Mouse (Mus musculus) lung, adult 18-20 months (tissue): ENCODE results near the gene Ifitm1.

ENCODE experiments used
- DNase-seq, 2 experiments: peaks; one replicate each; pipeline ENCODE4 v3.0.0; 2022; ENCODE audit warnings: mixed read lengths in 2 of 2

Ifitm1 gene

DNA sequence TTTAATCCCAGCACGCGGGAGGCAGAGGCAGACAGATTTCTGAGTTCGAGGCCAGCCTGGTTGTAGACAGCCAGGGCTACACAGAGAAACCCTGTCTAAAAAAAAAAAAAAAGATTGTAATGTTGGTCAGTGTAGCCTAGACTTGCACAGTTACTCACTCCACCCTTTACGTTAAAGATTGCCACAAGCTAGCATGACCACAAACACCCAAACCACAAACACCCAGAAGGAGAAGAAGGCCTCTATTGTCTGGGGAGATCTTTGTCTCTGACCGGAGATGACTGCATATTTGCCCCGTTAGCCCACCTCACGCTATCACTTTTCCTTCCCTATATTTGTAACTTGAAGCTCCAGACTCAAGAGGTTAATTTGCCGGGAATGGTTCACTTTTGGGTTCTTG is 14.7 kb downstream of the Ifitm1 start:
- no peak for DNase-seq

DNA sequence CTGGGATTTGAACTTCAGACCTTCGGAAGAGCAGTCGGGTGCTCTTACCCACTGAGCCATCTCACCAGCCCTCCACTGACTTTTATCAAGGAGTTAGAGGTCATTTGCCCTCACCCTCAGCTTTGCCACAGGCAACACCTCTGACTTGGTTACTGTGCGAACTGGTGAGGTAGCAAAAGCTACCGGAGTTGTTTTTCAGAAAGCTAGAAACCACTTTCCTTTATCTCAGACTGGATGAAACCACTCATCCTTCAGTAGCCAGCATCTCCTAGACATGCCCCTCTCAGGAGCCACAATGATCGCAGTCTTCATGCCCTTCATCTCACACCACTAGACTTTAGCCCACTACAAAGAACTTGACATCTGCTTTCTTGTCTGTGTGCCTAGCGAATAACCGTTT is 15.9 kb downstream of the Ifitm1 start:
- no peak for DNase-seq

DNA sequence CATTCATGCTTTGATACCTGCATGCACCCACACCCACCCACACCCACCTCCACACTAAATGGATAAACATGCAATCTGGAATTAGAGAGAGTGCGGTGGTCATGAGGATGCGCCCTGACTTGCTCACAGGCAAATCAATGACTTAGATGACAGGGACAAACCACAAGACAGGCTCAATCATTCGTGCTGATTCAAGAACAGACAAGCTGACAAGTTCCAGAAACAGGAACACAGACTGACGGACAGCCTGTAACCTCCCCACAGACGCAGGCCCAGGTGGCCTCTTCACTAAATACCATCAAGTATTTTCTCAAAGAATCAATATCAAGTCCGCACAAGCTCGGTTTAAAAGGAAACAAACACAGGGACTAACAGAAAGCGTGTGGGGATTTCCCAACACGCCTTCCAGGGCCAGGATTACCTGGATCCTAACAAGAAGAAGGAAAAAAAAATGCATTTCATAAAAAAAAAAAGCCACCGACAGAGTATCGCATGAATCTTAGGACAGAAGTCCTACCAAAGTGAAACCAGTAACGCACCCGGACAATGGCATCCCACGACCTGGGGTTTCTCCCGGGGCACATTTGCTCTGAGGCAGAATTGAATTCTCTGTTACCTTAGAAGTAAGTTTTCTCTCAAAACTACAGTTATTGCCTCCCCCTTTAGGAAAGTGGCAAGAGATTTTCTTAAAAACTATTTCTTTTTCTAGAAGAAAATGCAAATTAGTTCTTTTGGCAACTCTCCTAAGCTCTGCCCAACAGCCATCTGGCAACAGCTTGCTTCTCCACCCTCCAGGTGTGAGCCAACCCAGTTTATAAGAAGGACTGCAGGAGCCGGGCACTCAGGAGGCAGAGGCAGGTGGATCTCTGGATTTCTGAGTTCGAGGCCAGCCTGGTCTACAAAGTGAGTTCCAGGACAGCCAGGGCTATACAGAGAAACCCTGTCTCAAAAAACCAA is 20.4 kb downstream of the Ifitm1 start:
- no peak for DNase-seq

DNA sequence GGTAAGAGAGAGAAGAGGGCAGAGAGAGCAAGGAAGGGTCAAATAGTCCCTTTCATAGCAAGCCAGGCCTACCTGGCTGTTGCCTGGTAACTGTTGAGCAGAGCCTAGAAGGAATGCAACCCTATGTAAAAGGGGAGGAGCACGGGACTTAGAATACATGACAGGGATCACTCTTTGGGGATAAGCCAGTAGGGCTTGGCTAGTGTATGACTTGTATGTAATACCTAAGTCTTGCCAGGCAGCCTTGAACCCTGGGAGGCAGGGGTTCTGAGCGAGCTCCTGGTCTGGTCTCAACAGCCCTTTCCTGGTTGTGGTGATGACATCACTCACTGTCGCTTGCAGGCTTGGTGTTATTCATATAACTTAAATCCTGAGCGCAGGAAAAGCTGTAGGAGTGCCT is 22.0 kb downstream of the Ifitm1 start:
- no peak for DNase-seq

DNA sequence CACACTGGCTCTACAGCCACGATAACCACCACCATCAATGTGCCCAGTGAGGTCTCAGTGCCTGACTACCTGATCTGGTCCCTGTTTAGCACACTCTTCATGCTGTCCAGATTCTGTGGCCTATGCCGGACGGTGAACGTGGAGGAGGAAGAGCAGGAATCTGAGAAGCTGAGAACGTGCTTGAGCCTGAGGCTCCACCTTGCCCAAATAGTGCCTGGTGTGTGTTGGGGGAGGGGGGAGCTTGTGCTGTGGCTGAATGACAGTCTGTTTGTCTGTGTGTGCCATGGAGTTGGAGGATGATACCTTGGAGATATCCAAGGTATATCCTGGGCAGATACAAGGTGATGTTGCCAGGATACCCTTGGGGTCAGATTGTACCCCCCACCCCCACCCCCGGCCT is 23.2 kb downstream of the Ifitm1 start:
- no peak for DNase-seq

DNA sequence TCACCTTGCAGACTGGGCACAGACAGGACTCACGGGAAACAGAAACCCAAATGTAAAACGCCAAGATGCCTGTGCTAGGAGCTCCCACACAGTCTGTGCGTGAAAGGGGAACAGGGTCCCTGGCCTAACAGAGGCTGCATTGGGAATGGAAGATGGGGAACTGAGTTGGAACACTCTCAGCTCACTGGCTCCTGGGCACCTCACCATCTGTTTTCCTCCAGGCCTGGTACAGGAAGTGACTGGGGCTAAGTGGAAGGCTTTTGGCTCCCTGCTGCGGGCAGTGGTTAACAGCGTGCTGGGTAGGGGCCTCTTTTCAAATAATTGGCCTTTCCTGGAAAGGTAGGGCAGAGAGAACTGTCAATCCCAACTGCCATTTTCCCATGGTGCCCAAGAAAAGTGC is 23.6 kb downstream of the Ifitm1 start:
- DNase-seq = no peak

DNA sequence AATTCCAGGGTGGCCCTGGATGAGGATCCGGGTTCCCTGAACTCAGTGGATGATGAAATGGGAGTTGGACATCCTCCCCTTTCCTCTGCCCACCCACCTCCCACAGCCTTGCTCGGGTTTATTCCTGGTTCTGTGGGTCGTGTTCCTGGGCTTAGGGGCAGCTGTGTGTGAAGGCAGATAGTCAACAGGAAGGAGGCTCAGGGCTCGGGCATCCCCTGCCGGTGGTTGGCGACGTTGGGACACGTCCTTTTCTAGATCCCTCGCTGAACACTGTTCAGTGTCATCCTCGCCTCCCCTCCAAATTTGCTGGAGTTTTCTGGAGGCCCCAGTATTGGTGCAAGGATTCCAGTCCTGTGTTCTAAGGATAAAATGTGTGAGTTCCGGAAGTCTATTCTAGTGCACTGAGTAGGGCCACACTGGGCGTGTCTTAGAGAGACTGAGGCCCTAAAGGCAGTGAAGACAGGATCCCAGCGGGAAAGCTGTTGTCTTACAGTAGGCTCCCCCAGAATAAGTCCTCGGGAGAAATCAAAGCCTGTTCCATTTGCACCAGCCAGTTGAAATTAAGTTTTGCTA is 24.2 kb downstream of the Ifitm1 start:
- no peak for DNase-seq

DNA sequence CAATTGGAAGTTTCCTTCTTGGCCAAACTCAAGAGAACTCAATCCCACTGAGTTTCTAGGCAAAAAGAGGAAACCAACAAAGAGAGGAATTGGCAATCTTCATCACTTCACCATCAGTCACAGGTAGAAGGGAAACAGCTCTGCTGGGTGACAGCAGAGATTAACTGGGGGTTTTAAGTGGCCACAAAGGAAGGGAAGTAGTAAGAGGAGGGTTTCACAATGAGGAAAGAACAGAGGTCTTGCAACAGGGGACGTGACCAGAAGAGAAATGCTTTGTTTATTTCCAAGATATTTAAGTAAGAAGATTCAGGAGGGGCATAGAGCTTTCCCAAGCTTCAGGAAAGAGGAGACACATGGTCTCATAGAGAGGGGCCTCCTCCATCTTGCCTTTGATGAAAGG is 30.8 kb downstream of the Ifitm1 start:
- DNase-seq = no peak

DNA sequence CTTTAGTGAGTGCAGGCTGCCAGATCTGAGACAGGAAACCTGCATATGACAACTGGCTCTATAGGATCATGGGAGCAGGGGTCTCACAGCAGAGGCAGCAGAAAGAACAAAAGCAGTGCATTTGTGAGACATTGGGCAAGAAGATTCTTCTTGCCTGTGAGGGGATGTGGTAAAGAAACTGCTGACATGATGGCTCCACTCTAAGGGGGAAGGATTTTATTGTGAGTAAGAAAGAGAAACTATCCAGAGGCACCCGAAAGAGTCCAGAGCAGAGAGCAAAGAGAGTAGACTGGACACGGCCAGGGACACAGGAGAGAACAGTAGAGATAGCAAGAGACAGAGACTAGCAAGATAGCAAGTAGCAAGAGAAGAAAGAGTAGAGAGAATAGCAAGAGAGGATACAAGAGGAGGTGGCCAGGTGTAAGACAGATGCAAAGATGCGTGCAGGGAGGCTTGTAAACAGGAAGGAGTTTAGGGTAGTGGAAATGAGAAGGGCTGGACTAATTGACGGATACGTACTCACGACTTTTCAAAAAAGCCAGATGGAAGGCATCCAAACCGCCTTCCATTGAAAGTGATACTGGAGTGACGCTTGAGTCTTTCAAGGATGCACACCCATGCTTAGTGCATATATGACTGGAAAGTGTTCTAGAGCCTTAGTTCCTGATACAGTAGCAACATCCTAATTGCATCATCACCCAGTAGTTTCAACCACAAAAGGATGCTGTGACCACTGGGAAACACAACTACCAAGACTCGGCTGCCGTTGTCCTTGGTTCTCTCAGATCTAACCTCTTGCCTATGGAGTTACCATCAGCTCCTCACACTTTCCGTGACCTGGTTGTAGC is 32.1 kb downstream of the Ifitm1 start:
- DNase-seq = no peak

DNA sequence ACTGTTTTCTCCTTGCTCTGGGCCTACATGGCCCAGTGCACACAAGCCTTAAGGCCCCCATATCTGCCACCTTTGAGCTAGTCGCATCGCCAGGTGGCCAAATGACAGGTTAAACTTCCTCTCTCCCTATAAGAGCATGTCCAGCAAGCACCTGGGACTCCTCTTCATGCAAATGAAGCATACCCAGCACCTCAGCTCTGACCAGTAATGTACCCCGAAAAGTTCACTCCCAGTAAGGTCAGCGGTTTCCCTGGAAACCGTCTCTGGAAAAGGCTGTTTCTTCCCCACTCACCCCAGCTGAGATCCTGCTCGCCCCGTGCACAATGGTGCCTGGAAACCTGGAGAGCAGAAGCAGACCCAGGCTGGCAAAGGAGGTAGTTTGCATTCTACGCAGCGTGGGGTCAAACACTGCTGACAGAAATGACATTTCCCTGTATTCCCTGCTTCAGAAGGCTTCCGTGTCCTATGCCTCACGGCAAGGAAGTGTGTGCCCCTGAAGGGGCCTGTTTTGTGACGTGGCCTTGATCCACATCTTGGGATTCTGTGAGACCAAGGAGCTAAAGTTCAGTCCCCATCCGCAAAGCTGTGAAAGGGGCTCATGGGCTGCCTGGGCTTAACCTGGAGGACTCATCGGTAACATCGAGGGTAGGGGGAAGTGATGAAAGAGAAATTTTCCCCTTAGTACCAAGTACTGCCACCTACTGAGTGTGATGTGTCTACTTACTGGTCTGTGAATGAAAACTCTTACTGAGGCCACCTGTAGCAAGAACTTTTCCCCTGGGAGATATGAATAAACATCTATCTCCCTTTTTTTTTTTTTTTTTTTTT is 34.1 kb downstream of the Ifitm1 start:
- DNase-seq = no peak

DNA sequence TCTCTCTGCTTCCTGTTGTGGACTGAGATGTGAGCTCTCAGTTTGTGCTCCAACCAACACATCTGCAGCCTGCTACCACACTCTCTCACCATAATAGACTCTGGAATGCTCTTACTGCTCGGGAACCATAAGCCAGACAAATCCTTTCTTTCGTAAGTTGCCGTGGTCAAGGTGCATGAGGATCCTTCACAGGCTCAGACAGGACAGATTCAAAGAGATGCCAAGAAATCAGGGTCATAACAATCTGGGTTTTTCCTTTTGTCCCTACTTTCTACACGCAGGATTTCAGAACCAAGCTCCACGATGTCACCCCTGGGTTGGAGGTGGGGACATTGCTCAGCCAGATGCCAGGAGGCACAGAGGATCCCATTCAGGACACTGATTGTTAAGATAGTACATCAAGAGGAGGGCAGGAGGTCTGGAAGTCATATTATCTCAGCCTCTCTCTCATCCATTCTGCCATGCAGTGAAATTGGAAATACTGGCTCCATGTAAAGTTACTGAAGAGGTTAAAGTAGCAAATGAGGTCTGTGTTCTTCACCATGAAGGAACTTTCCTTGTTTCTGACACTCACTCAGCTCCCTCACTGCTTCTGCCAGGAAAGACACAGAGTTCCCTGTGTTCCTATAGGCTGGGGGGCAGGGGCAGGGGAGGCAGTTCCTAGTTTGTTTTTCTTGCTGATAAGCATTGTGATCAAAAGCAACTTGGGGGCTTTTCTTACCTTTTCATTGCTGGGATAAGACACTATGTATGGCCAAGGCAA is 36.4 kb downstream of the Ifitm1 start:
- no peak for DNase-seq

DNA sequence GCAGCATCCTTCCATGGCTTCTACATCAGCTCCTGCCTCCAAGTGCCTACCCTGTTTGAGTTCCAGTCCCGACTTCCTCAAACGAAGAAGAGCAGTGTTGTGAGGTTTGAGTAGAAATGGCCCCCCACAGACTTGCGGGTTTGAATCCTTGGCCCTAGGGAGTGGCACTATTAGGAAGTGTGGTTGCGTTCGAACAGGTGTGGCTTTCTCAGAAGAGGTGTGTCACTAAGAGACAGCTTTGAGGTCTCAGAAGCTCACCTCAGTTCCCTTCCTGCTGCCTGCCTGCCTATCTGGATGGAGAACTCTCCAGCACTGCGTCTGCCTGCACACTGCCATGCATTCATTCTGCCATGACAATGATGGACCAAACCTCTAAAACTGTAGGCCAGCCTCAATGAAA is 39.4 kb downstream of the Ifitm1 start:
- no peak for DNase-seq

DNA sequence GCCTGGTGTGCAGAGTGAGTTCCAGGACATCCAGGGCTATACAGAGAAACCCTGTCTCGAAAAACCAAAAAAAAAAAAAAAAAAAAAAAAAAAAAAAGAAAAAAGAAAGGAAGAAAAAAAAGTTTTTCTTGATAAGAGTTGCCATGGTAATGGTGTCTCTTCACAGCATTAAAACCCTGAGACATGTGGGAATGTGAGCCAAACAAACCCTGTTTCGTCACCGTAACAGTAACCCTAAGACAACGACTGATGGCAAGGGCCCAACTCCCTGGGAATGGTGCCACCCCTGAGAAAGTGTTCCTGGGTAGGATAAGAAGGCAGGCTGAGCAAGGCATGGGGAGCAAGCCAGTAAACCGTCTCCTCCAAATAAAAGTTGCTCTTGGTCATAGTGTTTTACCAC is 39.9 kb downstream of the Ifitm1 start:
- DNase-seq = peak; percentile 42 to 45

DNA sequence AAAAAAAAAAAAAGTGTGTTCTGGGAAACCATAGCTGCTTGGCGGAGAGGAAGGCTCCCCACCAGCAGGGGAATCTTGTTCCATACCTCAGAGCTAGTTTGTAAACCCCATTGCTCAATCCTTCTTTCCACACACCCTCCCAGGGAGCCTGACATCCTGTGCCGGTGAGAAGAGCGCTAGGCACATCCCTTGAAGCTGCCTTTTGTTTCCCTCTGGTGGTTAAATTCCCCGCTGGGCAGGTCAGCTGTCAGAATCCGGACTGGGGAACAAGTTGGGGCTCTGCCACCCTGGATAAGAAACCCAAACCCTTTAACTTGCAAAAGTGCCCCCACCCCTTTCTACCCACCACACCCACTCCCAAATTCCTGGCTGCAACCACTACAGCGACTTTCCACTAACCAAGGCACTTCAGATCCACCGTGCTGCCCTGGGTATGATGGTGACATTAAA is 41.3 kb downstream of the Ifitm1 start:
- DNase-seq = peak; percentile 56 to 67

DNA sequence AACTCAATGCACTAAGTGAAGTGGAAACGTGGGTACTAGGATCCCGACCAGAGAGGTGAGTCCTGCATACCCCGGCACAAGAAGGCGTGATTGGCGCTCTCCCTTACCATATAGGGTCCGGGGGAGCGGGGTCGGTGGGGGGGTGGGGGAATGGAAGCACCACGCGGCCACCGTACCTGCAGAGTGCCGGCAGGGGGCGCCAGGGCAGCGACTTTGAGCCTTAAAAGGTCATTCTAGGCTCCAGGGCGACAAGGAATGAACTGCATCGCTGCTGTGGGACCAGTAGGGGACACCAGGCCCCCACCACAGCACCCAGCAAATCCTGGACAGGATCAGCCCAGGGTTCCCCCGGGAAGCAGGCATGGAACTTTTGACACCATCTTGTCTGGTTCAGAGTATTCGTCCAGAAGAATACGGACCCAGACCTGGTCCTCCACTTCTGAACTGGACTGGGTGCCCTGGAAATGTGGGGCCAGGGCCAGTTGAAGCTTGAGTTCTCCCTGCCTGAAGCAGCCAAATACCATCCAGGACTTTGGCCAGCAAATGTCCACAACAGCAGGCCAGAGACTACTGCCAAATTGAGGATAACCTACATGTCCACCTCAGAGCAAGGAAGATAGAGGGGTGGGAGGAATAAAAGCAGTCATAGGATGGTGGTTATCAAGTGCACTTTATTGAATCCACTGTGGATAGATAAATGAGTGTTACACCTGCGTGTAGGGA is 42.1 kb downstream of the Ifitm1 start:
- DNase-seq = peak; percentile 85 to 89

DNA sequence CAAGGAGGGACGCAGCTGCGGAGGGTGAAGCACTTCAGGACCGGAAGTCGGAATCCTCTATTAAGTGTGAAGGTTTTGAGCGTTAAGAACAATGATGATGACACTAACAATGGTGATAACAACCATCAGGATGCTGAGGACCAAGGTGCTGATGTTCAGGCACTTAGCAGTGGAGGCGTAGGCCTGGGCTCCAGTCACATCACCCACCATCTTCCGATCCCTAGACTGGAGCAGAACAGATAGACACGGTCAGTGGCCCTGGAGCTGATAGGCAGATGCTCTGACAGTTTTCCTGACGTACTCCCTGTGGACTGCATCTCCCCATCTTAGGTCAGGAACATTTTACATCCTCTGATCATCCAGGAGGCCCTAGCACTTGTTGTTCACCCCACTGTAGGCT is 42.6 kb downstream of the Ifitm1 start:
- no peak for DNase-seq

DNA sequence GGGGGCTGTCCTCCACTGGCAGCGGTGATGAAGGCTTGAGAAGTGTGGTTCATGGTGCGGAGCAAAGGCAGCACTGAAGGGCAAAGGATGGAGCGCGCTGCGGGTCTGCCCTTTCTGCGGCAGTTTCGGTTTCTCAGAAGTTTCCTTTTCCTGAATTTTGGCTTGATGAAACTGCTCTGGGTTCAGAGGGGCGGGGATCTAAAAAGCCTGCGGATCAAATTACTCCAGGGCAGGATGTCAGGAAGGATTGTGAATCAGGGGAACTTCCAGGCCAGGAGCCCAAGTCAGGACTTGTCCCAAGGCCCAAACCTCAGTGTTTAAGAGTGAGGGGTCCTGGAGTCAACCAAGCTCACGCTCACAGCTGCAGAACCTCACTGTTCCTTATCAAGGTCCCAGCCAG is 43.6 kb downstream of the Ifitm1 start, which contains the start of gene Ifitm3:
TSS of gene Ifitm3 (minus strand) at position 178 of the 400 bp plus-strand sequence.
- DNase-seq = peak; percentile 73 to 76

DNA sequence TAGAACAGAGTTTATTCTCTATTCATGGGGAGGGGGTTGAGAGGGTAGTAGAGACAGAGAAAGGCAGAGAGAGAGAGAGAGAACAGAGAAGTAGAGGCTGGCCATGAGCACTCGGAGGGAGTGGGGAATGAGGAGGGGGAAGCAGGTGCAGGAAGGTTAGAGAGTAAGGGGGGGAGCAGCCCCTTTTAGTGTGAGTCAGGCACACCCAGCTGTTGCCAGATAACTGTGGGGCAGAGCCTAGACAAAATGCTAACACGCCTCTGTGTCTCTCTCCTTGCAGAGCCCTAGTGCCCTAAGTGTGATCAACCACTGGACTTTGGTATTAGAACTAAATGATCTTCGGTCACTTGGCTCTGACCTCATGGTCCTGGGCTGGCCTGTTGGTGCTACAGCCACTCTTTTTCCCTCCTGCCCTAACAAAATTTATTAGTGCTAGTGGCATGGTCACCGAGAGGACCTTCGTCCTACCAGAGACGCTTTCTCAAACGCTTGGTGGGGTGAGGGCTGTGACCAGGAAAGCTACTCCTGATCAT is 44.3 kb downstream of the Ifitm1 start:
- DNase-seq = no peak

DNA sequence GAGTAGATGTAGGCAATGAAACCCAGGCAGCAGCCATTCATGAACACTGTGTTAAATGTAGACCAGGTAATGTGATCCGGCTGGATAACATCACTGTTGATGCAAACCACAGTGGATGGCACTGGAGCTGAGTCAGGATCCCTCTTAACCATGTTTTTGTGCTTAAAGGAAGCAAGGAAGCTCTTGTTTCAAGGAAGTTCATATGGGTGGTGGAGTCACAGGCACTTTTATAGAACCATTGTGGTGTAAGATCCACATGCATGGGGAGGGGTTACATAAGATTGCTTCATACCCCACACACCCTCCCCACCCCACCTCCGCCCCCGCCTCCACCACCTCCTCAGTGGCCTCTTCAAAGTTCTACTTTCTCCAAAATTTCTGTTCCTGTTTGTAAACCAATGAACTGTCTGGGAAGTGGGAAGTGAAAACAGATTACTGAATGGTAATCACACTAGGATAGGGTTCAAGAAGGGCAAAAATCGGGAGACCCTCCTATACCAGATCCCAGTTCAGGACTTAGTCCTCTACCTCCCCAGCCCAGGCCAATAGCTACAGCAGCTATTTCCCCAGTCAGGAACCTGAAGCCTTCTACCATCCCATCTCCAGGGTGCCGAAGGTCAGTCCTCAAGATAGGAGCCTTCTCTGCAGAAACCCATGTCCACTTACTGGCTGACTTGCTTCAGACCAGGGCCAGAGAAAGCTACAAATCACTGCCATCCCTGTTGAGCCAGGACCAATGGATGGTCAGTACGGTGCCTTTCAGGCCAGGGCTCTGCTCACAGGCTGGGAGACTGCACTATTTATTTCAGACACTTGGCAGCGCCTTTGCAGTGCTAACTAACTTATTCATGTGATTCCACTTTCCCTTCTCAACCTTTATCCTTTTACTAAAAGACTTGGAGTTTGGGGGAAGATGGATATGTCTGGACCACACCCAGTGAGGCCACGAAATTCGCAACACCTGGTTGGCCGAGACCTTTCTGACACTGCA is 50.0 kb downstream of the Ifitm1 start:
- no peak for DNase-seq
